Mouse (Mus musculus) kidney, adult 2 months (tissue): ENCODE results near the gene Rab22a.

Experiments
- CTCF ChIP-seq: fragments of 200-500 bp; conservative IDR thresholded peaks from 2 replicates; pipeline ENCODE4 v1.5.1; 2011; ENCODE audit warnings: low read depth, mild to moderate bottlenecking, control low read depth, low read length, moderate library complexity, mixed read lengths; ENCODE audit not compliant: insufficient read depth, insufficient read length
- POLR2A ChIP-seq: fragments of 200-500 bp; IDR thresholded peaks from one replicate; pipeline ENCODE4 v1.6.1; 2011; ENCODE audit warnings: low read depth, low read length, control low read depth

GRCm38 (mm10) chr2:173702867-173703237, 43.3 kb downstream of the Rab22a start:
- no peak for TF ChIP-seq CTCF
- no peak for TF ChIP-seq POLR2A
